Mouse (Mus musculus) B cell, adult (primary cell): ENCODE data around the gene Polr2f. TPM values are rescaled to one million over a fixed set of nuclear protein-coding genes. Genes with fewer than 3 reads are reported as not detected.

Experiments used
- total RNA-seq: library from RNA; stranded (reverse); gene quantifications from 4 replicates; pipeline ENCODE4 v1.2.4, GENCODE M21; 2023; ENCODE audit not compliant: inconsistent age

Gene Polr2f
- total RNA-seq = 47.1 to 58.7 TPM (median 53.7 TPM) in 4 replicates

GRCm38 (mm10) chr15:79140866-79141565 lies at the start of gene Polr2f, which contains the start of gene 1700088E04Rik:
Gene Polr2f, plus strand, starts transcription at chr15:79141009.
Gene 1700088E04Rik, minus strand, starts transcription at chr15:79141253.

GRCm38 (mm10) chr15:79108421-79109320 lies 32.1 kb upstream of the Polr2f start, which contains the start of gene Micall1:
Gene Micall1, plus strand, starts transcription at chr15:79108898.

DNA sequence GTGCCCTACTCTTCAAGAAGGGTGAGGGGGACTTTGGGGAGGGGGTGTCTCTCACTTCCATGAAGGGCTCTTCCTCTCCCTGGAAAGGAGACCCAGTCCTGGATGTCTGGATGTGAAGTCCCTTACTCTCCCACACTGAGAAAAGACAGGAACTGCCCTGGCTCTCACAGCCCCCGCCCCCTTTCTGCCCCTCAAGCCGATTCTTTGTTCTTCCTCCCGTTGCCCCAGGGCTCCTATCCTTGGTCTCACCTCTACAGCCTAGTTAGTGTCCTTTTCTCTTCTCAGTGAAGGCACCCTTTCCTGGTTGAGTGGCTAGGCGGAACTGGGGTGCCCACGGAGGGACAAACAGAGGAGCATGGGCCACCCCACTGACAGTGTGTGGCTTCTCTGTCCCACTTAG lies 24.3 kb downstream of the Polr2f start, which contains the start of gene Sox10:
Sox10 (minus strand) TSS at position 101 of the 400 bp plus-strand sequence.

Other genes with a start within 250 kb of the Polr2f start
- gene Gm49510, start 241.3 kb upstream of the Polr2f start, total RNA-seq = 1.1 TPM in 1 of 4 replicates, not detected in the others
- gene Sh3bp1, start 241.2 kb upstream of the Polr2f start, total RNA-seq = 56.8 to 72.2 TPM (median 66.0 TPM) in 4 replicates
- gene Pdxp, start 227.1 kb upstream of the Polr2f start, total RNA-seq = 6.8 to 9.7 TPM (median 8.1 TPM) in 4 replicates
- 7.4 to 12.6 TPM (median 9.3 TPM) in 4 replicates for gene Lgals1, start 214.3 kb upstream of the Polr2f start, total RNA-seq
- gene Nol12, start 206.1 kb upstream of the Polr2f start, total RNA-seq = 40.6 to 43.4 TPM (median 42.8 TPM) in 4 replicates
- 42.1 to 60.9 TPM (median 51.6 TPM) in 4 replicates for gene Triobp, start 193.3 kb upstream of the Polr2f start, total RNA-seq
- gene H1f0, start 112.6 kb upstream of the Polr2f start, total RNA-seq = 3.1 to 4.6 TPM (median 4.0 TPM) in 4 replicates
- gene Galr3, start 99.1 kb upstream of the Polr2f start, total RNA-seq = not detected in 4 replicates
- 35.0 to 38.0 TPM (median 36.9 TPM) in 4 replicates for gene Ankrd54, start 78.1 kb upstream of the Polr2f start, total RNA-seq
- 103 to 114 TPM (median 111 TPM) in 4 replicates for gene Eif3l, start 65.8 kb upstream of the Polr2f start, total RNA-seq
- 42.4 to 47.6 TPM (median 45.1 TPM) in 4 replicates for gene Micall1, start 32.1 kb upstream of the Polr2f start, total RNA-seq
- gene 1700088E04Rik, start 244 bp downstream of the Polr2f start, total RNA-seq = not detected in 4 replicates
- gene Sox10, start 24.2 kb downstream of the Polr2f start, total RNA-seq = not detected in 4 replicates
- gene Pick1, start 88.2 kb downstream of the Polr2f start, total RNA-seq = 31.1 to 41.0 TPM (median 36.1 TPM) in 4 replicates
- 0.60 to 1.3 TPM (median 0.76 TPM) in 4 replicates for gene Gm49486, start 88.4 kb downstream of the Polr2f start, total RNA-seq
- gene Slc16a8, start 113.8 kb downstream of the Polr2f start, total RNA-seq = not detected in 4 replicates
- gene Baiap2l2, start 144.5 kb downstream of the Polr2f start, total RNA-seq = not detected in 4 replicates
- gene Pla2g6, start 187.4 kb downstream of the Polr2f start, total RNA-seq = 14.1 to 17.4 TPM (median 16.0 TPM) in 4 replicates
- gene Maff, start 205.6 kb downstream of the Polr2f start, total RNA-seq = 89.5 to 102 TPM (median 99.3 TPM) in 4 replicates